Mouse (Mus musculus) limb, embryonic 10.5 days (tissue): Measurements from ENCODE around the gene Cisd3. TPM values are rescaled to one million over a fixed set of nuclear protein-coding genes. Genes with fewer than 3 reads are reported as not detected.
"Not testable (repeated sequence)": the region's sequence is repeated elsewhere in the genome, so short reads cannot be mapped to it uniquely, and the experiment has no call there.

Experiments
- DNase-seq: peaks from one replicate; pipeline ENCODE4 v3.0.0-alpha.2; 2017; ENCODE audit warnings: low spot score
- H3K27ac ChIP-seq: fragments of 300-500 bp; sonication (generic); 2 replicates; pipeline ENCODE4 v1.5.1; 2016; ENCODE audit warnings: mild to moderate bottlenecking
- H3K27me3 ChIP-seq: fragments of 300-500 bp; sonication (generic); 2 replicates; pipeline ENCODE4 v1.6.1; 2016; ENCODE audit warnings: low read depth, mild to moderate bottlenecking; ENCODE audit not compliant: poor library complexity, severe bottlenecking
- H3K36me3 ChIP-seq: fragments of 300-500 bp; sonication (generic); 2 replicates; pipeline ENCODE4 v1.6.1; 2016; ENCODE audit warnings: mild to moderate bottlenecking, moderate library complexity
- H3K4me1 ChIP-seq: fragments of 300-500 bp; sonication (generic); 2 replicates; pipeline ENCODE4 v1.6.1; 2016
- H3K4me3 ChIP-seq: fragments of 300-500 bp; sonication (generic); 2 replicates; pipeline ENCODE4 v1.5.1; 2016; ENCODE audit warnings: mild to moderate bottlenecking, moderate library complexity
- H3K9me3 ChIP-seq: fragments of 300-500 bp; sonication (generic); replicated peaks from 2 replicates; pipeline ENCODE4 v1.6.1; 2016; ENCODE audit warnings: mild to moderate bottlenecking
- WGBS: fragments of 180-500 bp; shearing (Covaris S2); methylation state at CpG from one replicate; pipeline ENCODE4 v1.1.7; 2016; 5-methylcytosine and 5-hydroxymethylcytosine counted together
- polyA plus RNA-seq: library from polyadenylated mRNA; unstranded; fragments of >200 nt; fragmentation: Nextera tagmentation; extraction: Ambion mirVana; gene quantifications from 2 replicates; pipeline ENCODE4 v1.2.1, GENCODE M21; 2016

Cisd3 gene
- polyA plus RNA-seq, 1 experiment from 2014 or later = 9.4 TPM

- under 1% methylated on average over 60 of the region's 63 CpGs for WGBS
- H3K27ac ChIP-seq = peak overlapping the region; percentile 99
- H3K4me1 ChIP-seq = peaks cover 64% of the 10 kb centered on the region
- peak overlapping the region; percentile 89 for H3K4me3 ChIP-seq
- no peaks in the 10 kb centered on the region for H3K27me3 ChIP-seq
- H3K36me3 ChIP-seq = peaks cover 32% of the 10 kb centered on the region
- peak; percentile 87 for DNase-seq
- no peaks in the 10 kb centered on the region for H3K9me3 ChIP-seq
These were observed 13.3 kb downstream of the Cisd3 start for GRCm38 (mm10) chr11:97698741-97699611.

DNA sequence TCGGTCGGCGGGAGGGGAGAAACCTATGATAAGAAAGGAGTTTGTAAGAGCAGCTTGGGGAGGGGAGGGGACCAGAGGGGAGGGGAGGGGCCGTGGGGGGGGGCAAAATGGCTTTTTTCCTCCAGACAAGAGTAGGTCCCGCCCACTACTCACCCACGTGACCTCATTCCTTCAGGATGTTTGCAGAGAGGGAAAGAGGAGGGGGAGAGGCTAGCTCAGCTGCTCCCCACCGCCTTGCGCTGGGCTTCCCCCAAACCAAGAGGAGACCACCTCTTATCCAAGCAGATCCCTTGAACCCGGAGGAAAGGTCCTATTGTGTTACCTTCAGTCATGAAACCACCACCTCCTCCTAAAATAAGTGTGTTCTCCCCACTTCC, 14.0 kb downstream of the Cisd3 start:
- 0% methylated on average over 7 of the region's 9 CpGs for WGBS
- peaks cover 64% of the 10 kb centered on the region for H3K4me1 ChIP-seq
- DNase-seq = peak; percentile 95

GRCm38 (mm10) chr11:97700003-97700745, 14.5 kb downstream of the Cisd3 start, which contains the start of gene Pcgf2:
Pcgf2 (minus strand) TSS chr11:97700497.
- under 1% methylated on average over 85 of the region's 85 CpGs for WGBS
- peaks cover 30% of the 10 kb centered on the region for H3K36me3 ChIP-seq
- peak within 1 kb of the TSS; percentile 99 for H3K27ac ChIP-seq
- H3K9me3 ChIP-seq = no peaks in the 10 kb centered on the region
- peak within 1 kb of the TSS; percentile 89 for H3K4me3 ChIP-seq
- DNase-seq = peak; percentile 85
- H3K27me3 ChIP-seq = no peaks in the 10 kb centered on the region
- peaks cover 60% of the 10 kb centered on the region for H3K4me1 ChIP-seq

More for the DNA sequence above, 14.0 kb downstream of the Cisd3 start:
- no peaks in the 10 kb centered on the region for H3K27me3 ChIP-seq
- no peaks in the 10 kb centered on the region for H3K9me3 ChIP-seq
- H3K27ac ChIP-seq = peak overlapping the region; percentile 99
- H3K4me3 ChIP-seq = peak overlapping the region; percentile 89
- H3K36me3 ChIP-seq = peaks cover 31% of the 10 kb centered on the region

- DNase-seq = peak; percentile 71
- Histone ChIP-seq H3K27ac (peak overlapping the region; percentile 99), H3K27me3 (no peaks in the 10 kb centered on the region), H3K4me1 (peaks cover 52% of the 10 kb centered on the region), H3K4me3 (peak overlapping the region; percentile 89), H3K36me3 (peaks cover 29% of the 10 kb centered on the region), H3K9me3 (no peaks in the 10 kb centered on the region)
- 18% methylated on average over 30 of the region's 30 CpGs for WGBS
These were observed 15.3 kb downstream of the Cisd3 start for GRCm38 (mm10) chr11:97700746-97701580.

DNA sequence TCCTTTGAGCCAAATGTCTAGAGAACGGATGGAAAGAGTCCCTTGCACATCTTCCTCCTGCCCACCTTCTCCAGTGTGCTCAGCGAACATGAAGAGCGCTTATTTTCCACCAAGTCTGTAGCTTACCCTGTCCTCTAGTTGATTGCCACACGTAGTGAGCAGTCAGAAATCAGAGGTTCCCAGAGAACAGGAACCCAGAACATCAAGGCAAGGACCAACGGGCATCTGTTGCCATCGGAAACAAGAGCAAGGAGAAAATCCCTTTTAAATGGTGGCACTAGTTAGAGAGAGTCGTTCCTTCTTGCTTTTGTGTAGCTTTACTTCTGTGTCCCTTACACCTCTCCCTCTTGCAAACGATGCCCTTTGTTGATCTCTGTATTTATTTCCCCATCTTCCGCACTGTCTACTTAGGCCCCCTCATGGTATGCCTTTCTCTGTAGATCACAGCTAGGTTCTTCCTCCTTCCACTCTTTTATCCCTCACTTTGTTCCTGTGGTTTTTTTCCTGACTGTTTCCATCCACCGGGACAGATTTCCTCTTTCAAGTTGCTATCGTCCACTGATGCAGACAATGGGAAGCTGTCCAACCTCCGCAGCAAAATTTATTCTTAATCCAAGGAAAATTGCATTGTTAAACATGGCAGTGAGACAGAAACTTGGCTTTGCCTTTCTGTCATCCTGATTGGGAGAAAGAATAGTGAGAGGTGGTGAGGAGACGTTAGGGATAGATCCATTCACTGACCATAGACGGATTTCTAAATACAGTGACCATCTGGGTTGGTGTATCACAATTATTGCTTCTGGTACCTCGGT, 16.2 kb downstream of the Cisd3 start:
- H3K27ac ChIP-seq = peak overlapping the region; percentile 99; the same call in 1 of the 2 replicates
- peaks cover 32% of the 10 kb centered on the region for H3K36me3 ChIP-seq
- peak overlapping the region; percentile 89 for H3K4me3 ChIP-seq
- no peaks in the 10 kb centered on the region for H3K9me3 ChIP-seq
- no peaks in the 10 kb centered on the region for H3K27me3 ChIP-seq
- DNase-seq = no peak
- 53% methylated on average over 15 of the region's 15 CpGs for WGBS
- peaks cover 44% of the 10 kb centered on the region for H3K4me1 ChIP-seq

DNA sequence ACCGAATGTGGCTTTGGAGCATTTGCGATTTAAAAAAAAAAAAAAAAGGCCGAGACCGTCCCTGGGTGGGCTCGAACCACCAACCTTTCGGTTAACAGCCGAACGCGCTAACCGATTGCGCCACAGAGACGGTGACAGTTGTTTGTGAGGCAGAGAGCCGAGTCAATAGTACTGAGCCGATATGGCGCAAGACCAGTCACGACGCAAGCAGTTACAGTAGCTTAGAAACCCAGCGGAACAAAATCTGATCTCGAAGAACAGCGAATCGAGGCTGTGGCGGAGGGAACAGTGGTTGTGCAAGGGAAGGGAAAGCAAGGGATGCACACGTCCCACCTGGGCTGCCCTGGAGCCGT, 16.7 kb downstream of the Cisd3 start:
- Histone ChIP-seq H3K4me1 (peaks cover 38% of the 10 kb centered on the region), H3K9me3 (no peaks in the 10 kb centered on the region), H3K4me3 (peak overlapping the region; percentile 89), H3K27me3 (no peaks in the 10 kb centered on the region), H3K27ac (peak overlapping the region; percentile 73), H3K36me3 (peaks cover 33% of the 10 kb centered on the region)
- under 1% methylated on average over 24 of the region's 24 CpGs for WGBS
- DNase-seq = peak; percentile 93

DNA sequence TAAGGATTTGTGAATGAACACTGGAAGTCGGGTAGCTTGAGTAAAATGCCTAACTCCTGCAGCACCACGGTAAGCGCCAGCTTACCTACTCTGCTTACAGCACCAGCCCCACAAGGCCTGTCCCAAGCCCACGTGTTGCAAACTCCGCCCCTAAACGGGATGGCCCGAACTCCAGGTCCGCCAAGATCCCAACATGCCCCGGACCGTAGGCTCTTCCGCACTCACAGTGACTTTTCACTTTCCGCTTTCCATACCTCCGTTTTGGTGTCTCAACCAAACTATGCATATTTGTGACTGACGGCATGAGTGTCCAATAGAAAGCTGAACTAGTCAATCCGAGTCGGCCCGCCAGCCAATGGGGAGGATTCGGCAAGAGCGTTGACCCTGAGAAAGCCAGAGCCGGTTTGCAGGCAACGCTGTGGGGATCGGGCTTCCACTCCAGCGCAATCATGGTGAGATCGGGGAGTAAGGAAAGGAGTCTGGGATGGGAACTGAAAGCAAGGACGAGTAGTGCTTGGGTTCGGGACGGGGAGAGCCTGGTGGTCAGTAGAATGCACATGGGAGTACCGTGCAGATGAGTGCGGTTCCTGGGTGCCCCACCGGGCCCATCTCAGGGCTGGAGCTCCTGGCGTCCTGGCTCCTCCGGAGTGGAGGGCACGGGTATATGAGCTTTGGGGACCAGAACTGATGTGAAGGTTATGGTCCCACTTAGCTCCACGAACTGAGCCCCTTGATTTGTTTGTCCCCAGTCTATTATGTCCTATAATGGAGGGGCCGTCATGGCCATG, 17.6 kb downstream of the Cisd3 start, which contains the start of gene Psmb3:
Gene Psmb3, plus strand, starts transcription at position 361 of the 788 bp plus-strand sequence.
- no peaks in the 10 kb centered on the region for H3K9me3 ChIP-seq
- peak within 1 kb of the TSS; percentile 89 for H3K4me3 ChIP-seq
- H3K36me3 ChIP-seq = peaks cover 39% of the 10 kb centered on the region
- peak; percentile 94 for DNase-seq
- peak within 1 kb of the TSS; percentile 80 for H3K27ac ChIP-seq
- WGBS = under 1% methylated on average over 35 of the region's 35 CpGs
- H3K4me1 ChIP-seq = peaks cover 29% of the 10 kb centered on the region
- H3K27me3 ChIP-seq = no peaks in the 10 kb centered on the region

DNA sequence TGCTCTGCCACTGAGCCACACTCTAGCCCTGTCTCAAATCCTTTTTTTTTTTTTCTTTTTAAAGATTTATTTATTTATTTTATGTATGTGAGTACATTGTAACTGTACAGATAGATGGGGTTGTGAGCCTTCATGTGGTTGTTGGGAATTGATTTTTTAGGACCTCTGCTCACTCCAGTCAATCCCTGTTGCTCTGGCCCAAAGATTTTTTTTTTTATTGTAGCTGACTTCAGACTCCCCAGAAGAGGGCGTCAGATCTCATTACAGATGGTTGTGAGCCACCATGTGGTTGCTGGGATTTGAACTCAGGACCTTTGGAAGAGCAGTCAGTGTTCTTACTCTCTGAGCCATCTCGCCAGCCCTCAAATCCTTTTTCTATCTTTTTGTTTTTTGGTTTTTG, 24.4 kb downstream of the Cisd3 start:
- not testable (repeated sequence) for H3K27ac ChIP-seq, H3K27me3 ChIP-seq, H3K4me3 ChIP-seq, H3K4me1 ChIP-seq, H3K9me3 ChIP-seq, DNase-seq
- WGBS = 87% methylated on average over 2 of the region's 2 CpGs
- peaks cover 96% of the 10 kb centered on the region for H3K36me3 ChIP-seq

DNA sequence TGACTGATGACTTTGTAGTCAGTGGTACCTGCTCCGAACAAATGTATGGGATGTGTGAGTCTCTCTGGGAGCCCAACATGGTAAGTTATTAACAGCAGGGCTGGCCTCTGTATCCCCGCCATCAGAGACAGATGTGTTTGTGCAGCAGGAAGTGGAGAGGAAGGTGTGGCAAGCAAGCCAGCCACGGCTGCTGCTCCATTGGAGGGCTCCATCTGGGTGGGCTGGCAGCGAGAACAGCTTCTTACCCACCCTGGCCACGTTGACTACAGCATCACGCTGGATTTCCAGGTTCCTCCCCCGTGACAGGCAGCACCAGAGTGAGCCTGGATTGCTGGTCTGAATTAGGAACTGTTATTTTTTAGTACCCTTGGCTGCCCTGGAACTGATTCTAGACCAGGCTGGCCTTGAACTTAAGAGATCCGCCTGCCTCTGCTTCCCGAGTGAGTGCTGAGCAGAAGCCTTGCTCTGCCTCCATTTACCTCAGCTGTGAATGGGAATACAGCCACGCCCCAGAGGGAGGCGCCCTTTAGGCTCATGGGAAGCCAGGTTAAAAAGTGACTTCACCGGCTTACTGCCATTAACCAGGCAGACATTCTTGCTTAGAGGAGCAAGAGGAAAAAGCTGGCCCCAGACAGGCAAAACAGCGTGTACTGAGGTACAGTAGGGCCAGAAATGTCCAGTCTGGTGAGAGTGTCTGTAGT, 25.7 kb downstream of the Cisd3 start:
- DNase-seq = no peak

DNA sequence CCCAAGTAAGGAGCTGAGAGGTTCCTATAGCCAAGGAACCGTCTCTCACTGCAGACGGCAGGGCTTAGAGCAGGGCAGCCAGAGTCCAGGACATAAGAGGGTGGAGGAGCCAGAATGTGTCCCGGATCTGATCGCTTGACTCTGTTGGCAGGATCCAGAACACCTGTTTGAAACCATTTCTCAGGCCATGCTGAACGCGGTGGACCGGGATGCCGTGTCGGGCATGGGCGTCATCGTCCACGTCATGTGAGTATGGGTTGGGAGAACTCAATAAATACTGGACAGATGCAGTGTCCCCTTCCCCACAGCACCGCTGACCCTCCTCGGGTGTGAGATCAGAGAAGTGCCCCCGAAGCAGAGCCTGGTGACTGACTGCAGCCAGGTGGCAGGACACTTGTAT, 26.7 kb downstream of the Cisd3 start:
- Histone ChIP-seq H3K4me1 (no peaks in the 10 kb centered on the region), H3K36me3 (peaks cover 96% of the 10 kb centered on the region), H3K9me3 (no peaks in the 10 kb centered on the region), H3K4me3 (no peak overlapping the region), H3K27ac (no peak overlapping the region), H3K27me3 (no peaks in the 10 kb centered on the region)
- WGBS = 92% methylated on average over 15 of the region's 15 CpGs
- no peak for DNase-seq

More for the DNA sequence above, 25.7 kb downstream of the Cisd3 start:
- no peaks in the 10 kb centered on the region for H3K4me1 ChIP-seq
- H3K4me3 ChIP-seq = no peak overlapping the region
- H3K27me3 ChIP-seq = no peaks in the 10 kb centered on the region
- peak overlapping the region; percentile 6; the same call in 1 of the 2 replicates for H3K27ac ChIP-seq
- WGBS = 81% methylated on average over 13 of the region's 13 CpGs
- no peaks in the 10 kb centered on the region for H3K9me3 ChIP-seq
- peaks cover 98% of the 10 kb centered on the region for H3K36me3 ChIP-seq

GRCm38 (mm10) chr11:97713896-97714295, 28.3 kb downstream of the Cisd3 start:
- Histone ChIP-seq H3K4me1 (no peaks in the 10 kb centered on the region), H3K27me3 (no peaks in the 10 kb centered on the region), H3K4me3 (no peak overlapping the region), H3K27ac (no peak overlapping the region), H3K9me3 (no peaks in the 10 kb centered on the region), H3K36me3 (peaks cover 96% of the 10 kb centered on the region)
- DNase-seq = no peak
- 92% methylated on average over 8 of the region's 8 CpGs for WGBS
